Mouse (Mus musculus): ENCODE measurements around the gene Cacna2d3.

Cacna2d3 gene

DNA sequence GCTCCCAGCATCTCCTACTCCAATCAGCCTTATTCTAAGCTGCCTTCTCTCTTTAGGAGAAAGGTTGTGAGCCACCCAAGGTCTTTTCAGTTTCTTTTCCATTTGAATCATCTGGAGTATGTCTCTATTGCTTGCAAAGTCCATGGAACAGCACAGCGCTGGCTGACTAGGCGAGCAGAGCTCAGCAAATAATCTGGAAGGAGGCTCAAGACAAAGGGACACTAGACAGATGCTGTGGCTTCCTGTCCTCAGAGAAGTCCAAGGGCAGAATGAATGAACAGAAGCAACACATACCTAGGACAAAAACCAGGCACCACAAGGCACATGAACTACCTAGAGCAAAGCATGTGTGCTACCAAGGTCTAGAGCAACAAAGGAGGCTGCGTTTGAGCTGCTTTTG, 328.8 kb downstream of the Cacna2d3 start:
- no peak for DNase-seq (ENCODE audit: low read depth, low spot score)

GRCm38 (mm10) chr14:29391489-29391888, 330.2 kb downstream of the Cacna2d3 start:
- DNase-seq (ENCODE audit: low read depth, low spot score), result no peak

DNA sequence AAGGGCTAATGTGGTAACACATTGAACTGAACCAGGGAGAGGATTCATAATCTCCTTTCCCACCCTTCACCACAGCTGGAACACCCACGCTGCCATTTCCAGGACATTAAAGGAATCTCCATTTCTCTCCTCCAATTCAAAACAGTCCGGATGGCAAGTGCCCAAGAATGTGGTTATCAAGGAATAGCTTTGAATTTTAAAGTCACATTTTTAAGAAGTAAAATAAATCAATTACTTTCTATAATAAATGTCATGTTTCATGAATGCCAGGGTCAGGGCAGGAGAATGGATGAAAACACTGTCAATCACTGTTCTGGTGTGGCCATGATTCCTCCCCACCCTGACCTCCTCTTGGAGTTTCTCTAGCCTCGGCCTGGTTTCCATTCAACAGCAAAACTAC, 333.9 kb downstream of the Cacna2d3 start:
- no peak for DNase-seq (ENCODE audit: low read depth, low spot score)

- no peak for DNase-seq (ENCODE audit: low read depth, low spot score)
These were observed 336.2 kb downstream of the Cacna2d3 start for GRCm38 (mm10) chr14:29385500-29385899.

- no peak for DNase-seq (ENCODE audit: low read depth, low spot score)
These were observed 338.9 kb downstream of the Cacna2d3 start for GRCm38 (mm10) chr14:29382786-29383185.

DNA sequence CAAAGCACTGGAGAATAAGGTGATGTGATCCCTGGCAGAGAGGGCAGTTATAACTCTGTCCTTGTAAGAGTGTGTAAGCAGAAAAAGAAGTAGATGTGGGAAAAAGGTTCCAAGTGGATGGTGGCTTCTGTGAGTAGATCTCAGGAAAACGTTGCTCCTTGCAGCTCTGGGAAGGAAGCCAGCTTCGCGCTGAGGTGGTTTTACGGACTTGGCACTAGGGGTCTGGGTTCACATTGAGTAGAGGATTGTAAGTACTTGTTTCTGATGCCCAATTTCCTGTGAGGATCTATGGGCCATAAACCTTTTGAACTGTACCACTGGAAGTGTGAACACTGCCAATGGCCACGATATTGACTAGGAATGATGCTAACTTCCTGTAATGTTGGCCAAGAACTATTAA, 354.8 kb downstream of the Cacna2d3 start:
- DNase-seq (ENCODE audit: low read depth, low spot score), result no peak

DNA sequence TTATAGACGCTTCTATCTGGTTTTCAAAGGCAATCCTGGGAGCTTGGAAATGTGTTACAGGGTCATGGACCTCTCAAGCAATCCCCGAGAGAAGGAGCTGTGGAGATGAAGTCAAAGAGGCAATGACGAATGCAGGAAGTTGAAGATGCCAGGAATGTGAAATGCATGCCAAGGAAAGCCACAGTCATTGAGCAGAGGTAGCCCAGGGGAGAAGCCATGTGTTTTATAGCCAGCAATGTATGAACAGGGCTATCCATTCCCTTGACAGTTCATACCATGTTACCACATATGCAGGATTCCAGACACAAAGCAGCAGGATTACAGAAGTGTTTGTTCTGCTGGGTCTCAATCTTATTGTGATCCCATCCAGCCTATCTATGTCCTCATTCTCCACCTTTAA, 359.2 kb downstream of the Cacna2d3 start:
- peak; percentile 2 for DNase-seq (ENCODE audit: low read depth, low spot score)

DNA sequence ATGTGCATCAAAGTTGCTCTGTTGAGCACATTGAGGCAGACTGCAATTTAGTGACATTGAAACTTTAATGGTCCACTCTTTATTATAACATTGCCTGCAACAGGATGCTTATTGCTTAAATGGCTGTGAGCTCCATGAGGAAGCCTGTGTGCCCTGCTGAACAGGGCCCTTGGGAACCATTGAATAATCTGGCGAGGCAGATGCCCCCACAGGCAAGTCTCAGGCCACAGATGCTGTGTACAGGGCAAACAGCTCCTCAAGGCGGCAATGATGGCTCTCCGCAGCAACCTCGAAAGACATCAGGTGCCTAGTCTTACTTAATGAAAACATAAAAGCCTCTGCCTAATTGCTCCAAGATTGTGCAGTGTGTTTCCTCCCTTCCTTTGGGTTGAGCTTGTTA, 371.0 kb downstream of the Cacna2d3 start:
- peak; percentile 23 for DNase-seq (ENCODE audit: low read depth, low spot score)

DNA sequence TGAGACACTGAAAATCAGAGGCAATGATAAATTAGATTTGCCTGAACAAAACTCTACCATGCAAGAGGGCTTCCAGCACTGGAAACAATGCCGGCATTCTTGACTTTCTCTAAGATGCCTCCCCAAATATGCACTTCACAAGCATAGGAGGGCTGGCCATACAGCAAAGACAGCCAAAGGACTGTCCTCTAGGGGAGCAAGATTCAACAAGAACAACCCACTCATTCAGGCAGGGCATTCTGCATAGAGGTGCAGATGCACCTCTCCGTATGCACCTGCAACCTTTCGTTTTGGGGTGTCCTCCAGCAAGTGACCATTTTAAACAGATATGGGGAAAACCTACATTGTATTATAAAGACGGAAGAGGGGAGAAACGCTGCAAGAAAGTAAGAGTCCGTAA, 380.1 kb downstream of the Cacna2d3 start:
- no peak for DNase-seq (ENCODE audit: low read depth, low spot score)

- DNase-seq (ENCODE audit: low read depth, low spot score), result no peak
These were observed 380.9 kb downstream of the Cacna2d3 start for GRCm38 (mm10) chr14:29340728-29341127.

- no peak for DNase-seq (ENCODE audit: low read depth, low spot score)
These were observed 386.8 kb downstream of the Cacna2d3 start for GRCm38 (mm10) chr14:29334897-29335296.

- no peak for DNase-seq (ENCODE audit: low read depth, low spot score)
These were observed 387.4 kb downstream of the Cacna2d3 start for GRCm38 (mm10) chr14:29334216-29334615.

DNA sequence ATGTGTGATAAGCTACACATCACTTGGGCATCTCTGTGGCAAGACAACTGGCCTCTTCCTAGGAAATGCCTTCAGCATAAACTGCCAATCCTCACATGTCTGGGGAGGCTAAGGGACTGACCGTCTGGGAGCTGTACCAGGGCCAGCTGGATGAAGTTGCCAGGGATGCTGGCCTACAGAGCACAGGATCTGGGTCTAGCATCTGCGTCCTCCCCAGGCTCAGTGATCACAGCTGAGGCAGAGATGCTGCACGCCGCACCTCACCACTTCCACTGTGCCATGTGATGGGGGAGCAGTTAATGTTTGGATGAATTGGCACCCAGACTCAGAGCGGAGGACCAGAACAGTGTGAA, 397.3 kb downstream of the Cacna2d3 start:
- no peak for DNase-seq (ENCODE audit: low read depth, low spot score)

DNA sequence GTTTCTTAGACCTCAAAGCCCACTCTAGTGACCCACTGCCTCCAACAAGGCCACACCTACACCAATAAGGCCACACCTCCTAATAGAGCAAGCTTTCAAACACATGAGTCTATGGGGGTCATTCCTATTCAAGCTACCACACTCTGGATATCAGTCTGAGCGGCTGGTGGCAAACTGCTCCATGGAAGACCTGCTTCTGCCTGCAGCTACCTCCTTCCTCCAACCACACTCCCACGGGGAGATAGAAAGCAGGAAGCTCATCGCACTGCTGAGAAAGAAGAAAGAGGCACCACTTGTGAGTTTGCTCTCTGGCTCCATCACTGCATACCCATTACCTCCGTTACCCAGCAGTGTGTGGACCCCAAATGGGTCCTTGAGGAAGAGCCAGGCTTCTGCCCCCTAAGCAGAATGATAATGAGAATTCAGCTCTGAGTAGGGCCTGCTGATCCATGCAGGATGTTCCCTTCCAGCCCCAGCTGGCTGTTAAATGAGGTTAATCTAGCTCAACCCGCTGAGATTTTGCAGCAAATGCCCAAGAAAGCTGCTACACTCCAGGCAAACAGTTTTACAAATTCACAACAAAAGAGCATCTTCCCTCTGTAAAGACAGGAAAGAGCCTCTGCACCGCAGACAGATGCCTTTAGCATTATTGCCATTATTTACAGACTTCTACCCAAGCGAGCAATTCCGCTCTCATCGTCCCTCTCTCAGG, 397.8 kb downstream of the Cacna2d3 start:
- DNase-seq (ENCODE audit: low read depth, low spot score), result no peak

DNA sequence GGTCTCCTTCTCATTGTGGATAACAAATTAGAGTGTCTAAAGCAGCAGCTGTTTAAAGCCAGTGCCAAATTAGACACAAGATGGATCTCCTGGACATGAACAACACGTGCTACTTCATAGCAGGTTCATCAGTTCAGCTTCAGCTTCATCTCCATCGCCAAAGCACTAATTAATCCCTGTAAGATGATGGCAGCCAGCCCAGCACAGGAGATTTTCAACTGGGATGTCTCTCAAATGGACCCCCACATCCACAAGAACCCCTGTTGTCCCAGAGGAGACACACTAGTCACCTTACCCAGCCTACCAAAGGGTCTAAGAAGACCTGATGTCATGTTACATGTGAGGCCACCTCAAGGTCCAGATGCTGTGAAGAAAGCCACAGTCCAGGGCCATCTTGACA, 408.2 kb downstream of the Cacna2d3 start:
- no peak for DNase-seq (ENCODE audit: low read depth, low spot score)

GRCm38 (mm10) chr14:29305623-29306022, 416.0 kb downstream of the Cacna2d3 start:
- DNase-seq (ENCODE audit: low read depth, low spot score), result no peak

GRCm38 (mm10) chr14:29296185-29296754, 425.4 kb downstream of the Cacna2d3 start:
- DNase-seq (ENCODE audit: low read depth, low spot score), result no peak

GRCm38 (mm10) chr14:29278901-29279300, 442.8 kb downstream of the Cacna2d3 start:
- DNase-seq (ENCODE audit: low read depth, low spot score), result no peak

GRCm38 (mm10) chr14:29278401-29278800, 443.3 kb downstream of the Cacna2d3 start:
- no peak for DNase-seq (ENCODE audit: low read depth, low spot score)

GRCm38 (mm10) chr14:29277701-29278100, 444.0 kb downstream of the Cacna2d3 start:
- DNase-seq (ENCODE audit: low read depth, low spot score), result no peak

GRCm38 (mm10) chr14:29273890-29274289, 447.8 kb downstream of the Cacna2d3 start:
- DNase-seq (ENCODE audit: low read depth, low spot score), result no peak

- no peak for DNase-seq (ENCODE audit: low read depth, low spot score)
These were observed 451.1 kb downstream of the Cacna2d3 start for GRCm38 (mm10) chr14:29270541-29270940.

DNA sequence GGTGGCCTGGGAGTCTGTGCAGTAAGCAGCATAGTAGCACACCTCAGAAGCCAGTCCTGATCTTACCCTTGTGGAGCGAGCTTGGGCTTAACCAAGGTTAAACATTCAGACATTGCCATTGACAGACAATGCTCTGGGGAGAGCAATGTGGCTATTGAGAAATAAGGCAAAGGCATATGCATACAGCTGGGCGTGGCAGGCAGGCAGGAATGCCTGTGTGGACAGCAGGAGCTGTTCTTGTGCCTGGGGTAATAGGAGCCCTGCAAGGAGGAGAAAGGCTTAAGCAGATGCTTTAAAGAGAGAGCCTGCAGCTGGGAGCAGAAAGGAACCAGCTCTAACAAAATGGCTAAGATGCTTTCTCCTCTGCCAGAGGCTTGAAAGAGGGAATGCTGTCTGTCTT, 451.8 kb downstream of the Cacna2d3 start:
- DNase-seq (ENCODE audit: low read depth, low spot score), result peak; percentile 13

GRCm38 (mm10) chr14:29268609-29269008, 453.1 kb downstream of the Cacna2d3 start:
- no peak for DNase-seq (ENCODE audit: low read depth, low spot score)

All from forelimb bud, embryonic 11.5 days (tissue).